Mouse (Mus musculus) cerebellum, postnatal 36 days (tissue): ENCODE data around the gene Serpina16.
"Not testable (repeated sequence)": the region's sequence is repeated elsewhere in the genome, so short reads cannot be mapped to it uniquely, and the experiment has no call there.

Experiments
- DNase-seq, 2 experiments: peaks; one replicate each; pipeline ENCODE4 v3.0.0; 2021 to 2022; ENCODE audit warnings: mixed read lengths in 2 of 2

The Serpina16 gene

DNA sequence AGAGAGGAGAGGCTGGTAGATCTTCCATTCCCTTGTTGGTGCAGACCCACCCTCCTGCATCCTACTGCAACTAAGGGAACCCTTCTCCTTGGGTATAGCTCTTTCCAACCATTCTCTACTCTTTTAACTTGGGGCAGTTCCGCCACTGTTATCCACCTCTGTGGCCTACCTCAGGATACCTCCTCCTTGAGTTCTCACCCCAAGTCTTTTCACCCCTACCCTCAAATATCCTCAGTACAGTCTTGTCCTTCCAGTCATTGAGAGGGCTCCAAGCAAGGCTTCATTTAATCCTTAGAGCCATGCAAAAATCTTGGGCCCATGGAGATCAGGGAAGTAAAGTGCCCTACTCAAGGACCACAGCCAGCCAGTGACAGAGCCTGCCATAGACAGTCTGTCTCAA is at the start of gene Serpina16:
Gene Serpina16 (minus strand): TSS at position 101 of the 400 bp plus-strand sequence.
- no peak for DNase-seq

DNA sequence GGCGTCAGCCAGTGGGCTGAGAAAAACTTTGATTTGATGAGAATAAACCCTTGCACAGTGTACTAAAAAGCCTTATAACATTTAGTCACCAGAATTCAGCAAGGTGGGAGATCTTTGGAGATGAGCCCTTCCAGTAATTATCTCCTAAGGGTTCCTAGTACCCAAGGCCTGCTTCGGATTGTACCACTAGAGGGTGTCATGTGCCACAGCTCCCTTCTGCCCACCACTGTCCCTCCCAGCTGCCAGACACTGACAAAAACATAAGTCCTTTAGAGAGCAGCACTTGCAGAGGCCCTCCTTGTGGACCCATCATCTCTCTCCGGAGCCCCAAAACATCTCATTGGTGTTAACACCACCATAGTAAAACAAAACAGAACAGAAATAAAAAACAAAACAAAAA is 35.6 kb upstream of the Serpina16 start:
- no peak for DNase-seq

DNA sequence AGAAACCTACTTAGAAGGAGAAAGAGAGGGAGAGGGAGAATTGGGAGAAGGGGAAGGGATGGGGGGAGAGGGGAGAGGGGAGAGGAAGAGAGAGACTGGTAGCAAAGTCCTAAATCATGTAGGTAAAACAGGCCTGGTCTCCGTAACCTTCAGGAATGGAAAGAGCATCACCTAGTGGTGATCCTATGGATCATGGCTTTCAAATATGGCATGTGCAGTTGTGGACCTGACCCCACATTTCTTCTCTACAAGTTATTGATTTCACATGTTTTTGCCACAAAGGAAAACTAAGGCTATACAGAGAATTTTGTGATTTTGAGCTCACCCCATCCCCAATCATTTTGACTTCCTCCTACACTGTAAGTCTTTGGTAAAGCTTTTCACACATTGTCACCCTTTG is 34.5 kb upstream of the Serpina16 start:
- DNase-seq, result no peak

DNA sequence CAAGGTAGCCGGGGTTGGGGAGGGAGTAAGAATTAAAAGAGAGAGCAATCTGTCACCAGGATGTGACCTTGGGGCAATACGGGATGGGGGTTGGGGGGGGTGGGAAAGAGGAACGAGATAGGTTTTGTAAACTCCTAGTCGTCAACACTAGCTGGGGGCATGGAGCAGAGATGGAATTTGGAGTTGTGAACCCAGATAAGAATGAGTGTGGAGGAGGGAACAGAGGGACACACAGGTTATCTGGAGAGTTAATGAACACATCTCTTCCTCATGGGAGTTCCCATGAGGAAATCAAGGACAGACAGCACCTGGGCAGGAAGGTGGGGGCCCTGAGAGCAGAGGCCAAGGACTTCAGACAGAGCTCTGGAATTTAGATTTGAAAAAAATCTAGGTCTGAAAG is 30.2 kb upstream of the Serpina16 start:
- DNase-seq, result no peak

DNA sequence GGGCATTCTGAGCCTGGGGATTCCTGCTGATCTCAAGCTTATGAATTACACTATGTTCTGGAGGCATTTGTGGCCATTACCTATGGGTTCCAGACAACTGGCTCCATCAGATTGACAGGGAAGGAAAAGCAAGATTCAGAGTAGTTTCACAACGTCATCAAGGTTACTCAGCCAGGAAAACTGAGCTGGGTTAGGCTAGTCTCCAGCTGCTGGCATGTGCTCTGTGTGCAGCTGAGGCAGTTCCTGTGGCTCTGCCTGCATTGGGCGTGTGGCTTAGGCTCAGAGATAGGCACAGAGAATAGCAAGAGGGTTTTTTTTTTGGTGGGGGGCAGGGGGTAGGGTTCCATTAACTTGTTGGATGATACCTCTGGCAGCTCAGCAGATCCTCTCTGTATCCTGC is 29.6 kb upstream of the Serpina16 start:
- no peak for DNase-seq

DNA sequence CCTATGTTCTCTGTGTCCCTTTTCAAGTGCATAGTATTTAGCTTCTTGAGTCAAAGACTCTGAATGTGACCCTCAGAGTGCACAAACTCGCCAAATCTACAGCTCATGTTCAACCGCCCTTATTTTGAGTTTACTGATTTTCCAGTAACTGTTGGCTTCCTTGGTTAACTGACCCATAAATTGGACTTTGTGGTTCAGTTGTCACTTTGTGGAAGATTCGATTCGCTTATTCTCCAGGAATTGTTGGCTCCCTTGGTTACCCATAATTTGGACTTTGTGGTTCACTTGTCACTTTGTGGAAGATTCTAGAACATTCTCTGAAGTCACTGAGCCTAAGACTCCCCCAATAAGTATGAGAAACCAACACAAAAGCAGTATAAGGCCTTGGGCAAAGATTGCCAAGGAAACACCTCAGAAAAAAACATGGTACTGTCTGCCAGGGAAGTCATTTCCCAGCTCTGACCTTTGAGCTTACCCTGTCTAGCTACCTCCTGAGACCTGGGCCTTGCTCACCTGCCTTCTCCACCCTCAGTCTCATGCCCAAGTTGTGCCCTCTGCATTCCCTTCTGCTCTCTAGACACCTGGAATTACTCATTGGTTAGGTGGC is 24.3 kb upstream of the Serpina16 start:
- no peak for DNase-seq

DNA sequence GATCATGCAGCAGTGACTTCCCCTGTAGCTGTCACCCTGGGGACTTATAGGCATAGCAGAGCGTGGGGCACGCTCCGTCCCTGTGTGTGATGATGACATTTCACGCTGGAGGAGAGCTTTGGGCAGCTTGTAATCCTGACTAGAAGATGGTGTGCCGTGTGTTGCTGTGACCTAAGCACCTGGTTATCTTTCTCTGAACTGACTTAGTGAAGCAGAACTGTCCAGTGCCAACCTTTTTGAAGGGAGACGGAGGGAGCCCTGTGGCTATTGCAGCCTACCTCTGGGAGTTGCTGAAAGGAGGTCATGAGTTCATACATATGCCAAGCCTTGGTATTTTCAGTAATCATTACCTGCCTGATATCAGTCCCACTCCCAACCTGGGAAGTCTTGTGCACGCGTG is 19.5 kb upstream of the Serpina16 start, which contains the start of gene Serpina1f:
Gene Serpina1f (minus strand): TSS at position 101 of the 400 bp plus-strand sequence.
- DNase-seq, result no peak

DNA sequence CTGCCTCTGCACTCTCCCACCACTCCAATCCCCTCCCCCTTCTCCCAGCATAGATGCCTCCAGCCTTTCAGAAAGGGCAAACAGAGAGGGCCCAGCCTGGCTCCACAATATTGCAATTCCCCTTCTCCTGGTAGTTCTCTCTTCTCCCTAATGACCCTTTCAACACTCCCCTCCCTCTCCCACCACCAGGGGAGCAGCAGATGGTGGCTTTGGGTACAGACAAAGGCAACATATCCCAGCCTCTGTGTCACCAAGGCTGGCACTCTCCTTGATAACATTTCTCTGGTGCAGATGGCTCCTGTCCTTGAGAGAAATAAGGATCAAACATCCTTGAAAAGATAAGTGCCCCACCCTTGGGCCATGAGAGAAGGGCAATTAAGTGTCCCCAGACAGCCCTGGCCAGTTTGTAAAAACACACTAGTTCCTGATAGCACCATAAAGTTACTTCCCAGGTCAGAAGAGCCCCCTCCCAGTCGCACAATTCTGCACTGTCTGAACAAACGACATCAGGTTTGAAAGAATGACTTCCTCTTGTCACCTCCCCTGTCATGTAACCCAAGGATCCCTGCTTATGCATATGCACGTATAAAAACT is 12.4 kb upstream of the Serpina16 start:
- no peak for DNase-seq

DNA sequence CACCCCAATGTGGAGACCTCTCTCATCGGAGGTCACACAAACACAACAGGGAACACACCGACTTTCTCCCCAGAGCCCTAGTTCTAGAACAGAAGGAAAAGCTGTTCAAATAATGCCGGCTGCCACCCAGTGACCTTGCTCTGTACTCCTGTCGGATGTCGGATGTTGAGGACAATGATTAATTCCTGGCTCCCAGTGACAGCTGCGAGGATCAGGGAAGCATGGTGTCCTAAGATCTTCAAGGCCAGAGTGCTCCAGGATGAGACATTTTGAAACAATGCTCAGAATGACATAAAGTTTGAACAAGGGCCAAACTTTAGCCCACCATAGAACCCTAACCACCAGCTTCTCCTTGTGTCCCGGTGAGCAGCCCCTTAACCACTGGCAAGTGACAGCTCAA is 11.1 kb upstream of the Serpina16 start:
- DNase-seq, result no peak

DNA sequence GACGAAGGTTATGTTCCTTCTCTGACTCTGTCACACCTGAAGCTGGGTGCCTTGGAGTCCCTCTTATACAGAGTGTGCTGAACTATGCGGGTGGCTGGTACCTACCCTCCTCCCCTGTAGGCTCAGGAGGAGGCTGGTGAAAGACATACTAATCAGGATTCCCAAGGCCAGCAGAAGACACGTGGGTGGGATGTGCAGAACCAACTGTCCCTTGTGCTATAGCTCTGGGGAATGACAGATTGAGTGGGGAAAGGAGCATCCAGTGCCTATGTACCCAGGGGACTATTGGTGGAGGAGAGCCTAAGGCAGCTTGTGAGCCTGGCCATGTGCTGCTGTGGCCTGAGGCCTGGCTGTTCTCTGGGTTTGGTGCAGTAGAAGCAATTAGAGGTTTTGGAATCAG is 10.1 kb upstream of the Serpina16 start:
- DNase-seq, result no peak

DNA sequence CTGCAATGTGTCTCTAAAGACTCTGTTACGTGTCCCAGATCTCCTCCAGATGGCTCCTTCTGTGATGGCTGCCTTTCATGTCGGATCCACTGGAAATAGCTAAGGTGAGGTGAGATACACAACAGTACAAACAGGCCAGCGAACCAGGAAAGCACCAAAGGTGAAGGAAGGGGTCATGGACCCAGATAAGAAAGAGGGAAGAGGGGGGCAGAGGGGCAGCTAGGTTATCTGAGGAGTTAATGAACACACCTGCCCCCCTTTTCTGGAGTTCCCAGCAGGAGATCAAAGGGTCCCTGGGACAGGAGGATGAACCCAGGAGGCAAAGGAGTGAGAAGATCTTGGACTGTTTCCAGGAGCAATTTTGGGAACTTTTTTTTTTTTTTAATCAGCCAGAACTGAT is 9.4 kb upstream of the Serpina16 start:
- no peak for DNase-seq

DNA sequence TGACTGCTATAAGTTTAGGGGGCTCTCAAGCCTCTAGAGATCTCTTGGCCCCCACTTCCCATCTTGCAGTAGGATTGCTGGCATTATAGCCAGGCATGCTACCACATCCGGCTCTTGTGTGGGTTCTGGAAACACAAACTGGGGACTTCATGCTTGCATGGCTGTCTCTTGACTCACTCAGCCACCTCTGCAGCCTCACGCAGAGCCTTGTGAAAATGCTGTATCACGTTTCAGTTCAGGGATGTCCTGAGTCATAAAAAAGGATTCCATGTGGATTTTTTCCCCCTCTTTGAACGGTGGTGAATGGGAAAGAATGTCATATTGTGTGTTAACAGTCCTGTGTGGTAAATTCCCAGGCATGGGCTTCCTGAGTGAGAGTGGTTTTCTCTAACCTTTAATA is 7.8 kb upstream of the Serpina16 start:
- no peak for DNase-seq

DNA sequence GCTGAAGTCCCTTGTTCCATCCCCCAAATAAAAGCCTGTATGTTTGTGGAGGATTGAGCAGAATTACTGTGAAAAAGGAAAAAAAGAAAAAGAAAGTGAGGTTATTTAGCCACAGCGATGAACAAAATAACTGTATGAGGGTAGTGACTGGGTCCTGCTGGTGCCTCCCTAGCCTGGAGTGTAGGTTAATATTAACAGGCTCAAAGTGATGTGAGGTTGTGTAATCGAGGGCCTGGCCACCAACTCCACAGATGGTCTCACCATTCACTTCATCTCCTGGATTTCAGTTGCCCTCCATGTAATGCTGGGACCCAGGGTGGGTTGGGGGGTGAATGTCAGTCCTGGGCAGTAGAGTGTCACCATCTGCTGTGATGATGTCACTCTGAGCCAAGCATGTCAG is 5.8 kb upstream of the Serpina16 start:
- DNase-seq, result no peak

DNA sequence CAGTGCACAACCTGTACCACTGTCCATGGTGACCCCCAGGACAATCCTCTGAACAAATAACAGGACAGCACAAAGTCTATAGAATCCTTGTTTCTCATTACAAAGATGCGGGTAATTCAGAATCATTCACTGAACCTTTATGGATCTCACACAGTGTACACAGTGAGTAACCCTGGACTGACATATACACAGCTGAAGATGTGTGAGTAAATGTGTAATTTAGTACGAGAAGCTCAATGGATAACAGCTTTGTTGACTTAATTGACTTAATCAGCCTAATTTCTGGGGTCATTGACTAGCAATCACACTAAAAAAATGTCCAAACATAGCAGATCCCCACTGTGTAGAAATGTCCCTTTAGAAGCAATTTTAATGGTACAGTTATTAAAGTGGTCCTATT is 5.2 kb upstream of the Serpina16 start:
- DNase-seq, result no peak

DNA sequence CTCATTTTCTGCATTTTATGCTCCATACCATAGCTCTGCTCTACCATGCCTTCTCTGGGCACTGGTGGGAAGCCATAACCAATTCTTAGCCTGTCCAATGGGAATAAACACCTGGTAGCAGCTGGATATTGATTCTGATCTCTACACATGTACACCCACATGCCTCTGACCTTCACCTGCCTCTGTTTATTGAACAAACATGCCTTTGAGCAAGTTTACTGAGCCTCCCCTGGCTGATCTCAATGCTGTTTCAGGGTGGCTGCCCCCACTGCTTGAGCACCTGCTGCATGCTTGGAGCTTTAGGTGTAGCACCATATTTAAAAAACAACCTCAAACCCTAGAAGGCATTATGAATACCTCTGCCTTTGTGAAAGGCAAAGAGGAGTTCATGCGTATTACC is 3.9 kb upstream of the Serpina16 start:
- DNase-seq, result not testable (repeated sequence)

DNA sequence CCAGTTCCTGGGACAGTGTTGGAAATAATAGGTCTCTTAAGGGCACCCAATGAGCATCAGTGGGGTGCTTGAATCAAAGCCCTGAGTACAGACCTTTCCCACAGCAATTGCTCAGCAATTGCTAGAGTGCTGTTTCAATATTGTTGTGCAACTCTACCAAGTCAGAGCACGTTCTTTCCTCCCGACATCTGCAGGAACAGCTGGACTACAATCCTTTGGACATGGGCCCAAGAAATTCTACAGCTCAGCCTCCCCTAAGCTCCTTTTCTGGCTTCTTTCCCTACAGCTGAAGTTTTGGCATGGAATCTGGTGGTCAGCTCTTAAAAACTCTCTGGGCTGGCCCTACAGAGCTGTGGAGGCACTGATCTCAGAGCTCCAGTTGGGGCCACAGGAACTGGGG is 2.8 kb downstream of the Serpina16 start:
- DNase-seq, result no peak

DNA sequence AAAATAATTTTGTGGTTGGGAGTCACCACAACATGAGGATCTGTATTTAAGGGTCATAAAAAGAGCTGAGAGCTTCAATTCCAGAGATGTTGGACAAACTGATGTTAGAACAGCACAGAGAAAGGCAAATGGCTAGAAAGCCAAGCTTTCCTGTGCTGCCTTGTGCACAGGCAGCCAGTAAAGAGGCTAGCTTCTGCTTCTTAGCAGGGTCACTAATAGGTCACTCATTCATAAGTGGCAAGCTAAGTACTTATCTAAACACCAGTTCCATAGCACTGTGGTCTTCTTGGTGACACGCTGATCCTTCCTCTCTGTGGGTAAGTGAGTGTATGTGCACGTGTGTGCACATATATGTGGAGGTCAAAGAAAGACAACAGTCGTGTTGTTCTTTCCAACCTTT is 4.5 kb downstream of the Serpina16 start:
- no peak for DNase-seq

DNA sequence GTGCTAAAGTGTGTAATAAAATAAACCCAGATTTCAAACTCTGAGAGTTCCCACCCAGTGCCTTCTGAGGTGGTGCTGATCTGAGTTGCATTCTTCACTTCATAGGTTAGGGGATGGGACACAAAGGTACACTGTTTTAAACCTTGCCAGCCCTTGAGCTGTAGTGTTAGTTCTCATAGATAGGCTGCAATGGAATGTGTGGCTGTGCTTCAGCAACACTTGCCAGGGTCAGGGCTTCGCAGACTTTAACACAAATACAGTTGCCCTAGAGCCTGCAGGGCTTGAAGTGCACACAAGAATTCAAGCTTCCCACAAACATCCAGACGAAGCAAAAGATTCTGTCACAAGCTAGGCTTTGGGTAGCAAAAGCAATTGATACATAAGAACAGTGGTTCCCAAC is 5.0 kb downstream of the Serpina16 start:
- no peak for DNase-seq

DNA sequence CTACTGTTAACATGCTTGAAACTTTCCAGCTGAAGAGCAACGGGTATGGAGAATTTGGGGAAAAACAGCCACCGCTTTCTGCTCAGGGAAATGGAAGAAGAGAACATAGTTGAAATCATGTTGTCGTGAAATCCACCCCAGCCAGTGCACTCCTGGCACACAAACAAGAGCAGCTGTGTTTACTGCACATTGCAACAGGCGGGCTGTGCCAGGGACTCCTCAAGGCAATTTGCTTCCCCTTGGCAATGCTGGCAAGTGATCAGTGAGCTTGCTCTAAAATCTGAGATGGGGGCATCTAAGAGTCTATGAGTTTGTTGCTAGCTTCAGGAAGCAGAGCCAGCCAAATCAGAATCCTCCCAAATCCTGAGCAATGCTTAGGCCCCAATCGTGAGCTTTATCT is 5.6 kb downstream of the Serpina16 start:
- no peak for DNase-seq

DNA sequence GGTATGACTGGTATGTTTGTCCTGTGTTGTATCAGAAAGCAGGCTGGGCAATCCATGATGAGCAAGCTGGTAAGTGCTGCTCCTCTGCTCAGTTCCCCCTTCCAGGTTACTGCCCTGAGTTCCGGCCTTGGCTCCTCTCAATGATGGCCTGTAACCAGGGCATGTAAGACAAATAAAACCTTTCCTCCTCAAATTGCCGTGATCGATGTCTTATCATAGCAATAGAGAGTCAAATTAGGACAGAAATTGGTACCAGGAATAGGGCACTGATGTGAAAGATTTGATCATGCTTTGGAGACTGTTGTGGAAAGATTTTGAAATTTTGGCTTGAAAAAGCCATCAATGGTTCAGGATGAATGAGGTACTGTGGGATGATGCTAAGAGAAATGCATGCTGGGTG is 10.7 kb downstream of the Serpina16 start:
- DNase-seq, result no peak

DNA sequence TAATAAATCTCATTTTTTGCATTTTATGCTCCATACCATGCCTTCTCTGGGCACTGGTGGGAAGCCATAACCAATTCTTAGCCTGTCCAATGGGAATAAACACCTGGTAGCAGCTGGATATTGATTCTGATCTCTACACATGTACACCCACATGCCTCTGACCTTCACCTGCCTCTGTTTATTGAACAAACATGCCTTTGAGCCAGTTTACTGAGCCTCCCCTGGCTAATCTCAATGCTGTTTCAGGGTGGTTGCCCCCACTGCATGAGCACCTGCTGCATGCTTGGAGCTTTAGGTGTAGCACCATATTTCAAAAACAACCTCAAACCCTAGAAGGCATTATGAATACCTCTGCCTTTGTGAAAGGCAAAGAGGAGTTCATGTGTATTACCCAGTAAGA is 13.9 kb downstream of the Serpina16 start:
- DNase-seq, result not testable (repeated sequence)

DNA sequence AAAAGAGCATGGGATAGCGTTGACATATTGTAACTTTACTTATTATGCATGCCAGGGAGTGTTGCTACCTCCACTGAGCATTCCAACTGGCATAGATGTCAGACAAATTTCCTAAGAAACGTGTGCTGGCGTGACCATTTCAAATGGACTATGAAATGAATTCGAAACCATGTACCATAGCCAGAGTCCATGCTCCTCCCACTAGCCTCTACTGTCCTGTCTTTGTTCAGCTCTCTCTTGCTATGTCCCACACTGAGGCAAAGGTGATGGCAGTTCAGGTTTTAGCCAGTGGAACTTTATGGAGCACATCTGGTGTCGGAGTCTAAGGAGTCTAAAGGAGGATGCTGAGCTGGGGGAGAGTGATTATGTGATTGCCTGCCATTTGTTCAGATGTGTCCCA is 15.9 kb downstream of the Serpina16 start:
- DNase-seq, result no peak

DNA sequence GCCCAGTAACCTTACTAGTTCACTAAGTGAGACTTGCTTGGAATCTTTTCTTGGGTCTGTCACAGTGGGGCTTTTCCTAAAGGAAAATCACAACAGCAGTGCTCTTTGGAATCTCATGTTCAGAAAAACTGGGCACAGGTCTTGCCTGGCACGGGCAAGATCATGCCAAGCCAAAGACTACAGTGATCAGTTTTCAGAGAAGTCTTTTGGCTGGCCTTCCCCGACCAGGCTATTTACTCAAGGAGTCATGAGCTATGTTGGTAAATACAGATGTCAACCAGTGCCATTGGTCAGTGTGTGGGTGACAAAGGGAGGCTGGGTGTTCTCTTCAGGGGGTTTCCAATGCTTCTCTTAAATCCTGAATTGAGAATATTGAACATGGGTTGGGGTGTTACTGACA is 16.8 kb downstream of the Serpina16 start:
- DNase-seq, result no peak

DNA sequence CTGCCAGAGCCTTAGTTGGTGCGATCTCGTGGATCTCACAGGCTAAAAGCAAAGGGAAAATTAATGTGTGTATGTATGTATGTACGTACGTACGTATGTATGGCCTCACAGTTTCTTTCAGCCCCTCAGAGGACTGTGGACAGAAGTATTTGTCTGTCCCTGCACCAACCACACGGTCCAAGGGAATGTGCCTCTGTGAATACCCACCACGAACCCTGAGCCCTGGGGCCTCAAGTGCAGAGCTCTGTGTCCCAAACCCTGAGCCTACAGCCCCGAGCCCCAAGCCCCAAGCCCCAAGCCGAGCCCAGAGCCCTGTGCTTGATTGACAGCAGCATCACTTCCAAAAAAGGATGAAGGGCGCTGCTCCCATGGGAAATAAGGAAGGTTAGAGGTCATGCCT is 17.9 kb downstream of the Serpina16 start:
- DNase-seq, result no peak
